ENCODE assay signal across 8 mouse cellular contexts in genomic region chr11:60418473-60418803, GRCm38 (mm10). TPM values are rescaled to one million over a fixed set of nuclear protein-coding genes. Genes with fewer than 3 reads are reported as not detected.
DNase-seq lines count a peak whose midpoint lies in the region; ATAC-seq and TF ChIP-seq lines count a peak whose summit lies in the region.

No protein-coding gene starts in this region.

- no peaks in the 10 kb centered on the region for H3K9me3 ChIP-seq in ES-E14 (ENCODE audit: control insufficient read depth, insufficient read depth, low read depth, low read length)
- H3K9me3 ChIP-seq in forebrain, embryonic 15.5 days: no peaks in the 10 kb centered on the region
- H3K9me3 ChIP-seq in kidney, embryonic 16.5 days (ENCODE audit: low read length): no peaks in the 10 kb centered on the region
- no peaks in the 10 kb centered on the region for H3K9me3 ChIP-seq in midbrain, embryonic 14.5 days (ENCODE audit: control insufficient read depth, low read length)

- peak; percentile 24 for DNase-seq in adrenal gland, postnatal 14 days
- DNase-seq in adrenal gland, adult 18-20 months (ENCODE audit: low spot score in 2 of 2): no peak
- no peak for DNase-seq in ES-E14 (ENCODE audit: low read depth, low spot score)
- DNase-seq in midbrain, embryonic 14.5 days: no peak
- DNase-seq in frontal cortex, adult 2 months (ENCODE audit: extremely low spot score in 1 of 2, low spot score in 1 of 2): no peak

- peaks cover 0 to 5% of the 10 kb centered on the region in 2 experiments; a peak in 3 of 4 replicates for H3K4me1 ChIP-seq in ES-E14 (ENCODE audit: control insufficient read depth in 2 of 2, insufficient read depth in 2 of 2, low read length in 2 of 2, poor library complexity in 1 of 2)
- H3K4me1 ChIP-seq in forebrain, embryonic 15.5 days: peaks cover 41% of the 10 kb centered on the region
- peaks cover 29% of the 10 kb centered on the region for H3K4me1 ChIP-seq in kidney, embryonic 16.5 days (ENCODE audit: insufficient read depth, low read length)
- H3K4me1 ChIP-seq in midbrain, embryonic 14.5 days (ENCODE audit: control insufficient read depth, insufficient read depth, low read length): peaks cover 12% of the 10 kb centered on the region

- WGBS in forebrain, embryonic 15.5 days: 24% methylated on average over 6 of the region's 6 CpGs
- WGBS in kidney, embryonic 16.5 days: 5% methylated on average over 6 of the region's 6 CpGs
- 29% methylated on average over 6 of the region's 6 CpGs for WGBS in midbrain, embryonic 14.5 days

- peak overlapping the region; percentile 86 for H3K4me2 ChIP-seq in forebrain, embryonic 15.5 days (replicated peaks)
- H3K4me2 ChIP-seq in kidney, embryonic 16.5 days (replicated peaks; ENCODE audit: low read depth, low read length): peak overlapping the region; percentile 93
- H3K4me2 ChIP-seq in midbrain, embryonic 14.5 days (ENCODE audit: low read length): peak overlapping the region; percentile 60

- H3K4me3 ChIP-seq in ES-E14 (ENCODE audit: insufficient read depth in 1 of 2, low read depth in 1 of 2, low read length in 2 of 2, poor library complexity in 1 of 2, severe bottlenecking in 1 of 2): peak overlapping the region; percentile 91 to 96
- peak overlapping the region; percentile 80 for H3K4me3 ChIP-seq in forebrain, embryonic 15.5 days
- H3K4me3 ChIP-seq in kidney, embryonic 16.5 days (ENCODE audit: low read length): peak overlapping the region; percentile 97
- H3K4me3 ChIP-seq in midbrain, embryonic 14.5 days (replicated peaks; ENCODE audit: low read depth, low read length): peak overlapping the region; percentile 91

- peak overlapping the region; percentile 88 for H3K9ac ChIP-seq in ES-E14 (ENCODE audit: insufficient read depth, low read depth, low read length, poor library complexity, severe bottlenecking)
- H3K9ac ChIP-seq in forebrain, embryonic 15.5 days (replicated peaks): peak overlapping the region; percentile 84
- peak overlapping the region; percentile 90 for H3K9ac ChIP-seq in kidney, embryonic 16.5 days (replicated peaks; ENCODE audit: low read length)
- peak overlapping the region; percentile 83; the same call in 1 of the 2 replicates for H3K9ac ChIP-seq in midbrain, embryonic 14.5 days (replicated peaks; ENCODE audit: low read length)

- in situ Hi-C loops in ES-E14 (cut with MboI; ENCODE audit: low sequenced_read_pairs in 2 of 2, unreplicated experiment in 2 of 2): no loop called here

- H3K27ac ChIP-seq in ES-E14 (ENCODE audit: insufficient read depth, low read depth, low read length, poor library complexity, severe bottlenecking): no peak overlapping the region
- no peak overlapping the region for H3K27ac ChIP-seq in forebrain, embryonic 15.5 days (replicated peaks)
- no peak overlapping the region for H3K27ac ChIP-seq in kidney, embryonic 16.5 days (ENCODE audit: low read length)
- H3K27ac ChIP-seq in midbrain, embryonic 14.5 days (replicated peaks; ENCODE audit: low read depth, low read length): no peak overlapping the region

- H3K27me3 ChIP-seq in forebrain, embryonic 15.5 days: no peaks in the 10 kb centered on the region
- no peaks in the 10 kb centered on the region for H3K27me3 ChIP-seq in kidney, embryonic 16.5 days (ENCODE audit: insufficient read depth, low read length)
- no peaks in the 10 kb centered on the region for H3K27me3 ChIP-seq in midbrain, embryonic 14.5 days (ENCODE audit: control insufficient read depth, insufficient read depth, low read length)

- H3K36me3 ChIP-seq in ES-E14 (ENCODE audit: control insufficient read depth, insufficient read depth, low read length, poor library complexity, severe bottlenecking): no peaks in the 10 kb centered on the region
- no peaks in the 10 kb centered on the region for H3K36me3 ChIP-seq in forebrain, embryonic 15.5 days
- no peaks in the 10 kb centered on the region for H3K36me3 ChIP-seq in kidney, embryonic 16.5 days (ENCODE audit: insufficient read depth, low read length)
- H3K36me3 ChIP-seq in midbrain, embryonic 14.5 days (ENCODE audit: control insufficient read depth, insufficient read depth, low read length): no peaks in the 10 kb centered on the region

- no peak for ATAC-seq in forebrain, embryonic 15.5 days (replicated peaks)
- ATAC-seq in kidney, embryonic 16.5 days (ENCODE audit: low FRiP score, low TSS enrichment): no peak
- no peak for ATAC-seq in midbrain, embryonic 14.5 days (ENCODE audit: low FRiP score, low TSS enrichment)
- no peak for ATAC-seq in activated CD4-positive, CD25-positive, alpha-beta regulatory T cell, adult 4 months

TF ChIP-seq in ES-E14, 5 proteins besides CTCF, POLR2A, EP300 and RAD21:
- TF ChIP-seq MAFK (IDR thresholded peaks at IDR 0.05; ENCODE audit: insufficient read depth, low read depth, low read length): no peak
- TF ChIP-seq ZC3H11A (IDR thresholded peaks at IDR 0.05; ENCODE audit: borderline replicate concordance, low read depth, low read length): no peak
- TF ChIP-seq ZNF384 (IDR thresholded peaks at IDR 0.05; ENCODE audit: low read depth, low read length): no peak
- no peak for TF ChIP-seq CHD2 (IDR thresholded peaks at IDR 0.05; ENCODE audit: low read depth, low read length)
TF ChIP-seq in ES-E14: peak in this region for 0.

RNA-seq across cellular contexts. Expression of gene Atpaf2, which starts 0.2 kb away (rescaled TPM):
- 103 and 111 TPM in 2 replicates for total RNA-seq in adrenal gland, postnatal 14 days (2021)
- 10 to 100 TPM; 60.7 to 93.7 TPM for total RNA-seq in adrenal gland, adult 18-20 months (2021)
- total RNA-seq in ES-E14 (2012; rRNA removed): 32.5 and 34.3 TPM in 2 replicates
- 49.8 and 49.9 TPM in 2 replicates for polyA plus RNA-seq in forebrain, embryonic 15.5 days (2015; fragmentation: Nextera tagmentation; extraction: Ambion mirVana)
- 61.4 and 62.1 TPM in 2 replicates for polyA plus RNA-seq in kidney, embryonic 16.5 days (2015; fragmentation: Nextera tagmentation; extraction: Ambion mirVana)
- 38.8 and 42.5 TPM in 2 replicates for polyA plus RNA-seq in midbrain, embryonic 14.5 days (2014; fragmentation: Nextera tagmentation; extraction: Ambion mirVana)
- 10 to 100 TPM; 35.3 to 36.3 TPM for polyA plus RNA-seq in activated CD4-positive, CD25-positive, alpha-beta regulatory T cell, adult 4 months (2017; shearing (Covaris generic))
- 29.7 and 32.3 TPM in 2 replicates for polyA plus RNA-seq in frontal cortex, adult 2 months (2012; rRNA removed)

RNA-seq across cellular contexts. Expression of gene Gid4, which starts 1.5 kb away (rescaled TPM):
- total RNA-seq in adrenal gland, postnatal 14 days (2021): 53.9 and 56.5 TPM in 2 replicates
- total RNA-seq in adrenal gland, adult 18-20 months (2021): 10 to 100 TPM; 48.8 to 63.1 TPM
- 19.6 and 19.7 TPM in 2 replicates for total RNA-seq in ES-E14 (2012; rRNA removed)
- 27.0 and 27.8 TPM in 2 replicates for polyA plus RNA-seq in forebrain, embryonic 15.5 days (2015; fragmentation: Nextera tagmentation; extraction: Ambion mirVana)
- polyA plus RNA-seq in kidney, embryonic 16.5 days (2015; fragmentation: Nextera tagmentation; extraction: Ambion mirVana): 26.5 and 26.6 TPM in 2 replicates
- polyA plus RNA-seq in midbrain, embryonic 14.5 days (2014; fragmentation: Nextera tagmentation; extraction: Ambion mirVana): 17.0 and 26.3 TPM in 2 replicates
- 10 to 100 TPM; 10.1 to 11.7 TPM for polyA plus RNA-seq in activated CD4-positive, CD25-positive, alpha-beta regulatory T cell, adult 4 months (2017; shearing (Covaris generic))
- 44.8 and 49.9 TPM in 2 replicates for polyA plus RNA-seq in frontal cortex, adult 2 months (2012; rRNA removed)

RNA-seq across cellular contexts. Expression of gene Drg2, which starts 36.0 kb away (rescaled TPM):
- 57.3 and 66.8 TPM in 2 replicates for total RNA-seq in adrenal gland, postnatal 14 days (2021)
- 10 to 100 TPM; 54.6 to 65.5 TPM for total RNA-seq in adrenal gland, adult 18-20 months (2021)
- 84.4 and 96.7 TPM in 2 replicates for total RNA-seq in ES-E14 (2012; rRNA removed)
- polyA plus RNA-seq in forebrain, embryonic 15.5 days (2015; fragmentation: Nextera tagmentation; extraction: Ambion mirVana): 100 and 106 TPM in 2 replicates
- polyA plus RNA-seq in kidney, embryonic 16.5 days (2015; fragmentation: Nextera tagmentation; extraction: Ambion mirVana): 123 and 127 TPM in 2 replicates
- polyA plus RNA-seq in midbrain, embryonic 14.5 days (2014; fragmentation: Nextera tagmentation; extraction: Ambion mirVana): 92.2 and 93.0 TPM in 2 replicates
- polyA plus RNA-seq in activated CD4-positive, CD25-positive, alpha-beta regulatory T cell, adult 4 months (2017; shearing (Covaris generic)): 10 to 100 TPM; 49.7 to 57.8 TPM
- 70.4 and 77.4 TPM in 2 replicates for polyA plus RNA-seq in frontal cortex, adult 2 months (2012; rRNA removed)

RNA-seq across cellular contexts. Expression of gene Myo15, which starts 50.7 kb away (rescaled TPM):
- 0.30 and 0.70 TPM in 2 replicates for total RNA-seq in adrenal gland, postnatal 14 days (2021)
- under 1 TPM; 0.10 to 0.13 TPM for total RNA-seq in adrenal gland, adult 18-20 months (2021)
- total RNA-seq in ES-E14 (2012; rRNA removed): 0.31 and 0.42 TPM in 2 replicates
- polyA plus RNA-seq in forebrain, embryonic 15.5 days (2015; fragmentation: Nextera tagmentation; extraction: Ambion mirVana): 0.05 TPM in 1 of 2 replicates, not detected in the other
- 0.24 and 0.35 TPM in 2 replicates for polyA plus RNA-seq in kidney, embryonic 16.5 days (2015; fragmentation: Nextera tagmentation; extraction: Ambion mirVana)
- polyA plus RNA-seq in midbrain, embryonic 14.5 days (2014; fragmentation: Nextera tagmentation; extraction: Ambion mirVana): not detected in 2 replicates
- polyA plus RNA-seq in activated CD4-positive, CD25-positive, alpha-beta regulatory T cell, adult 4 months (2017; shearing (Covaris generic)): under 1 TPM in 1 of 2 experiments, not detected in 1; 0.03 TPM
- 0.15 and 0.20 TPM in 2 replicates for polyA plus RNA-seq in frontal cortex, adult 2 months (2012; rRNA removed)
